Comparison of ENCODE assay signal across 9 mouse cellular contexts in the genomic region with DNA sequence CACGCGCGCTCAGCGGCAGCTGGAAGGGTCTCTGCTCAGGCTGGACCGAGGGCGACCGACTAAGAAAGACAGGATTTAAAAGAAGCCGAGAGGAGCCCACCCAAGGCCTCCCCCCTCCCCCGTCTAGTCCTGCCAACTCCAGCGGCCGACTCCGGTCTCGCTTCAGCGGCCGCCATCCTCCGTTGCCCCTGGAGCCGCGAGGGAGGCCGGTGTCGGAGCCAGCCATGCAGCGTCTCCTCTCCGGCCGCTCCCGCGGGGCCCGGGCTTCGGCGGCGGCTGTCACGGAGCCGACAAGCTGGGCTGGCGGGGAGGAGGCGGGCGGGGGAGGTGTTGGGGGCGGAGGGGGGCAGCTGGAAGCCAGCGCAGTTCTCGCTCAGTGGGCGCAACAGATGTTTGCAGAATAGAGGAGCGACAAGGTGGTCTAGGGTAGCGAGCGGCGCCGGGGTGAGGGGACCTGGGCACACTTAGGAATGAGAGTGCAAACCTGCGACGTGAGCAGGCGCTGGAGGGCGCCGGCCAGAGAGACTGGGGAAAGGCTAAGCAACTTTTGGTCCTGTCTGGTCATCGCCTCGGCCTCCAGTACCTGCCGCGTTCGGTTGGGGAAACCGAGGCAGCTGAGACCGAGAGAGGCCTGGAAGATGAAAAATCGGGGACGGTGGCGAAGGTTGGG. TPM values are rescaled to one million over a fixed set of nuclear protein-coding genes. Genes with fewer than 3 reads are reported as not detected.
A peak's percentile ranks its signal among the peaks of the same experiment; 100 is the strongest.
DNase-seq lines count a peak whose midpoint lies in the region; ATAC-seq lines count a peak whose summit lies in the region.
"Had no signal": no experiment of that assay in that cellular context is flagged by ENCODE, and none has a peak within 500 bp of the region (broad histone marks: within the 10 kb centered on the region; RNA-seq: fewer than 3 reads in every experiment).

No protein-coding gene starts in this region.

- H3K36me3 ChIP-seq in embryonic facial prominence, embryonic 10.5 days (replicated peaks), result no peaks in the 10 kb centered on the region
- H3K36me3 ChIP-seq in hindbrain, embryonic 15.5 days, result no peaks in the 10 kb centered on the region
- no peaks in the 10 kb centered on the region for H3K36me3 ChIP-seq in liver, embryonic 15.5 days (replicated peaks)

- under 1% methylated on average over 58 of the region's 58 CpGs for WGBS in embryonic facial prominence, embryonic 10.5 days
- under 1% methylated on average over 50 of the region's 58 CpGs for WGBS in hindbrain, embryonic 15.5 days
- under 1% methylated on average over 56 of the region's 58 CpGs for WGBS in liver, embryonic 15.5 days (ENCODE audit: insufficient replicate concordance)

- H3K9me3 ChIP-seq in embryonic facial prominence, embryonic 10.5 days, result no peaks in the 10 kb centered on the region
- no peaks in the 10 kb centered on the region for H3K9me3 ChIP-seq in hindbrain, embryonic 15.5 days
- no peaks in the 10 kb centered on the region for H3K9me3 ChIP-seq in liver, embryonic 15.5 days (replicated peaks)

- no peak for ATAC-seq in hindbrain, embryonic 15.5 days (ENCODE audit: low FRiP score, low read depth)
- no peak for ATAC-seq in liver, embryonic 15.5 days (ENCODE audit: insufficient read depth)

- peak overlapping the region; percentile 69 for H3K27ac ChIP-seq in embryonic facial prominence, embryonic 10.5 days (replicated peaks)
- no peak overlapping the region for H3K27ac ChIP-seq in hindbrain, embryonic 15.5 days (replicated peaks)
- H3K27ac ChIP-seq in liver, embryonic 15.5 days (replicated peaks), result no peak overlapping the region

- H3K4me3 ChIP-seq in embryonic facial prominence, embryonic 10.5 days, result peak overlapping the region; percentile 57
- H3K4me3 ChIP-seq in hindbrain, embryonic 15.5 days, result peak overlapping the region; percentile 38
- peak overlapping the region; percentile 33 for H3K4me3 ChIP-seq in liver, embryonic 15.5 days (replicated peaks)

- peak overlapping the region; percentile 25 for H3K9ac ChIP-seq in hindbrain, embryonic 15.5 days
- H3K9ac ChIP-seq in liver, embryonic 15.5 days, result no peak overlapping the region

- peak overlapping the region; percentile 76 for H3K4me2 ChIP-seq in hindbrain, embryonic 15.5 days
- H3K4me2 ChIP-seq in liver, embryonic 15.5 days, result peak overlapping the region; percentile 60

- DNase-seq in left cerebral cortex, postnatal 4 days, result peak; percentile 46
- DNase-seq in left cerebral cortex, postnatal 14 days (ENCODE audit: low spot score in 2 of 2), result no peak
- peak; percentile 70 for DNase-seq in embryonic facial prominence, embryonic 10.5 days (ENCODE audit: low spot score)
- peak; percentile 62 for DNase-seq in testis, postnatal 10 days (ENCODE audit: low spot score)
- no peak for DNase-seq in urinary bladder, postnatal 36 days (ENCODE audit: low spot score in 2 of 2)
- no peak for DNase-seq in cerebellum, adult 11 months

- H3K27me3 ChIP-seq in embryonic facial prominence, embryonic 10.5 days (replicated peaks; ENCODE audit: low read depth, poor library complexity, severe bottlenecking), result peaks cover 91% of the 10 kb centered on the region
- H3K27me3 ChIP-seq in hindbrain, embryonic 15.5 days, result peaks cover 54% of the 10 kb centered on the region
- peaks cover 98% of the 10 kb centered on the region for H3K27me3 ChIP-seq in liver, embryonic 15.5 days

- peaks cover 68% of the 10 kb centered on the region for H3K4me1 ChIP-seq in embryonic facial prominence, embryonic 10.5 days
- peaks cover 54% of the 10 kb centered on the region for H3K4me1 ChIP-seq in hindbrain, embryonic 15.5 days (replicated peaks)
- H3K4me1 ChIP-seq in liver, embryonic 15.5 days (replicated peaks), result peaks cover 38% of the 10 kb centered on the region

- intact Hi-C loops in left cerebral cortex, postnatal 4 days (cut with DNase I), result no loop called here
- intact Hi-C loops in left cerebral cortex, postnatal 14 days (cut with DNase I), result loop anchor here (5.0 kb wide), 1 partner anchor 45 kb away; no protein-coding TSS in a partner anchor

RNA-seq across cellular contexts. Expression of a gene that starts 4.0 kb away (rescaled TPM):
- under 1 TPM in 1 of 2 experiments, not detected in 1; 0.30 TPM for total RNA-seq in left cerebral cortex, postnatal 4 days (2021)
- not detected for total RNA-seq in left cerebral cortex, postnatal 14 days (2021)
- 1.1 and 1.6 TPM in 2 replicates for polyA plus RNA-seq in embryonic facial prominence, embryonic 10.5 days (2016; fragmentation: Nextera tagmentation; extraction: Ambion mirVana)
- polyA plus RNA-seq in hindbrain, embryonic 15.5 days (2015; fragmentation: Nextera tagmentation; extraction: Ambion mirVana), result 1.1 and 1.3 TPM in 2 replicates
- 18.1 and 21.5 TPM in 2 replicates for polyA plus RNA-seq in liver, embryonic 15.5 days (2015; fragmentation: Nextera tagmentation; extraction: Ambion mirVana)

RNA-seq across cellular contexts. Expression of a gene that starts 9.3 kb away (rescaled TPM):
- total RNA-seq in left cerebral cortex, postnatal 4 days (2021), result not detected
- not detected for total RNA-seq in left cerebral cortex, postnatal 14 days (2021)
- polyA plus RNA-seq in embryonic facial prominence, embryonic 10.5 days (2016; fragmentation: Nextera tagmentation; extraction: Ambion mirVana), result 0.36 and 0.52 TPM in 2 replicates
- 6.4 and 7.8 TPM in 2 replicates for polyA plus RNA-seq in hindbrain, embryonic 15.5 days (2015; fragmentation: Nextera tagmentation; extraction: Ambion mirVana)
- polyA plus RNA-seq in liver, embryonic 15.5 days (2015; fragmentation: Nextera tagmentation; extraction: Ambion mirVana), result not detected in 2 replicates
- polyA plus RNA-seq: large intestine, adult 2 months had no signal

RNA-seq across cellular contexts. Expression of a gene that starts 22.6 kb away (rescaled TPM):
- total RNA-seq in left cerebral cortex, postnatal 4 days (2021), result 1 to 10 TPM; 4.7 to 5.8 TPM
- 1 to 10 TPM; 1.0 to 1.1 TPM for total RNA-seq in left cerebral cortex, postnatal 14 days (2021)
- polyA plus RNA-seq in embryonic facial prominence, embryonic 10.5 days (2016; fragmentation: Nextera tagmentation; extraction: Ambion mirVana), result 49.8 and 53.1 TPM in 2 replicates
- polyA plus RNA-seq in hindbrain, embryonic 15.5 days (2015; fragmentation: Nextera tagmentation; extraction: Ambion mirVana), result 8.5 and 10.1 TPM in 2 replicates
- polyA plus RNA-seq in liver, embryonic 15.5 days (2015; fragmentation: Nextera tagmentation; extraction: Ambion mirVana), result 14.6 and 15.9 TPM in 2 replicates

RNA-seq across cellular contexts. Expression of a gene that starts 28.8 kb away (rescaled TPM):
- total RNA-seq in left cerebral cortex, postnatal 4 days (2021), result 10 to 100 TPM; 39.7 to 46.0 TPM
- total RNA-seq in left cerebral cortex, postnatal 14 days (2021), result 10 to 100 TPM; 36.7 to 37.2 TPM
- polyA plus RNA-seq in embryonic facial prominence, embryonic 10.5 days (2016; fragmentation: Nextera tagmentation; extraction: Ambion mirVana), result 60.1 and 62.1 TPM in 2 replicates
- polyA plus RNA-seq in hindbrain, embryonic 15.5 days (2015; fragmentation: Nextera tagmentation; extraction: Ambion mirVana), result 32.3 and 34.9 TPM in 2 replicates
- polyA plus RNA-seq in liver, embryonic 15.5 days (2015; fragmentation: Nextera tagmentation; extraction: Ambion mirVana), result 6.7 and 7.7 TPM in 2 replicates

RNA-seq across cellular contexts. Expression of a gene that starts 42.0 kb away (rescaled TPM):
- total RNA-seq in left cerebral cortex, postnatal 4 days (2021), result 1 to 10 TPM; 4.0 to 5.2 TPM
- 1 to 10 TPM; 1.7 to 6.2 TPM for total RNA-seq in left cerebral cortex, postnatal 14 days (2021)
- polyA plus RNA-seq in embryonic facial prominence, embryonic 10.5 days (2016; fragmentation: Nextera tagmentation; extraction: Ambion mirVana), result 3.7 and 6.3 TPM in 2 replicates
- polyA plus RNA-seq in hindbrain, embryonic 15.5 days (2015; fragmentation: Nextera tagmentation; extraction: Ambion mirVana), result 57.5 and 89.3 TPM in 2 replicates
- polyA plus RNA-seq in liver, embryonic 15.5 days (2015; fragmentation: Nextera tagmentation; extraction: Ambion mirVana), result 0.83 and 1.2 TPM in 2 replicates

Comparison
In these comparisons a context has a peak if more than half of its experiments do, and no peak if none do; other contexts are left out.
1. DNase-seq: peak in left cerebral cortex, postnatal 4 days (single experiment), embryonic facial prominence, embryonic 10.5 days (single experiment) and testis, postnatal 10 days (single experiment); none in left cerebral cortex, postnatal 14 days (0 of 2), urinary bladder, postnatal 36 days (0 of 2) and cerebellum, adult 11 months (single experiment).
2. Peak in every context shown above with its lines, with median percentiles within 50 percentile points of each other: H3K4me3 ChIP-seq.